Mouse (Mus musculus) liver, embryonic 14.5 days (tissue): Measurements from ENCODE around the gene Crb3. TPM values are rescaled to one million over a fixed set of nuclear protein-coding genes. Genes with fewer than 3 reads are reported as not detected.

Experiments
- ATAC-seq: fragments of 200-750 bp; cut with Nextera tagmentation; 2 replicates; pipeline ENCODE4 v1.8.0; 2017; ENCODE audit warnings: moderate number of reproducible peaks, mild to moderate bottlenecking, moderate library complexity; ENCODE audit not compliant: insufficient read depth
- DNase-seq, 3 experiments: peaks; one replicate each; pipeline ENCODE4 v3.0.0-alpha.2; 2012 to 2013; ENCODE audit warnings: low read depth in 3 of 3, low spot score in 3 of 3
- H3K27ac ChIP-seq: fragments of 300-500 bp; sonication (generic); 2 replicates; pipeline ENCODE4 v1.5.1; 2014; ENCODE audit warnings: moderate library complexity, mild to moderate bottlenecking, control low read depth, inconsistent platforms
- H3K27me3 ChIP-seq: fragments of 300-500 bp; sonication (generic); 2 replicates; pipeline ENCODE4 v1.6.1; 2014; ENCODE audit warnings: mild to moderate bottlenecking, low read length, moderate library complexity; ENCODE audit not compliant: control insufficient read depth, insufficient read depth
- H3K36me3 ChIP-seq: fragments of 300-500 bp; sonication (generic); replicated peaks from 2 replicates; pipeline ENCODE4 v1.6.1; 2014; ENCODE audit warnings: low read depth; ENCODE audit not compliant: control insufficient read depth, insufficient read depth
- H3K4me1 ChIP-seq, 2 experiments: fragments of 200-500 bp in 1 of 2; fragments of 300-500 bp in 1 of 2; sonication (generic) in 1 of 2; replicated peaks; 2 replicates each; pipeline ENCODE4 v1.6.1; 2012 to 2014; ENCODE audit warnings: antibody characterized with exemption in 1 of 2, inconsistent platforms in 1 of 2, low read length in 1 of 2; ENCODE audit not compliant: control insufficient read depth in 2 of 2, insufficient read depth in 2 of 2
- H3K4me2 ChIP-seq: fragments of 300-500 bp; sonication (generic); 2 replicates; pipeline ENCODE4 v1.6.1; 2014; ENCODE audit warnings: low read depth, mild to moderate bottlenecking, control low read depth, moderate library complexity
- H3K4me3 ChIP-seq, 2 experiments: fragments of 200-500 bp in 1 of 2; fragments of 300-500 bp in 1 of 2; sonication (generic) in 1 of 2; 2 replicates each; pipeline ENCODE4 v1.5.1; 2012 to 2014; ENCODE audit warnings: low read depth in 2 of 2, low read length in 2 of 2, mild to moderate bottlenecking in 2 of 2, control low read depth in 1 of 2, inconsistent platforms in 1 of 2, moderate library complexity in 1 of 2; ENCODE audit not compliant: insufficient read depth in 1 of 2
- H3K9ac ChIP-seq: fragments of 300-500 bp; sonication (generic); replicated peaks from 2 replicates; pipeline ENCODE4 v1.6.1; 2014; ENCODE audit warnings: mild to moderate bottlenecking, control low read depth, moderate library complexity
- H3K9me3 ChIP-seq: fragments of 300-500 bp; sonication (generic); 2 replicates; pipeline ENCODE4 v1.6.1; 2016; ENCODE audit warnings: low read length, mixed read lengths; ENCODE audit not compliant: control insufficient read depth
- CTCF ChIP-seq: IDR thresholded peaks from 2 replicates; pipeline ENCODE4 v1.5.1; 2016; ENCODE audit warnings: antibody characterized with exemption, low read depth, control low read depth
- EP300 ChIP-seq: IDR thresholded peaks from 2 replicates; pipeline ENCODE4 v1.6.1; 2016; ENCODE audit warnings: antibody characterized with exemption, low read depth
- WGBS: fragments of 180-500 bp; shearing (Covaris S2); extraction: QIAGEN DNeasy Blood & Tissue Kit; methylation state at CpG from one replicate; pipeline ENCODE4 v1.1.7; 2014; ENCODE audit not compliant: insufficient replicate concordance; 5-methylcytosine and 5-hydroxymethylcytosine counted together
- polyA plus RNA-seq, 2 experiments: library from polyadenylated mRNA; depleted of rRNA in 1 of 2; stranded (reverse) in 1 of 2; unstranded in 1 of 2; fragments of >200 nt; fragmentation: Nextera tagmentation in 1 of 2; extraction: Ambion mirVana in 1 of 2; gene quantifications; 2 replicates each; pipeline versions ENCODE4 v1.2.1 to v1.2.3; 2012 to 2014

The Crb3 gene
- polyA plus RNA-seq, 2 experiments, result 4.4 to 6.1 TPM

- Histone ChIP-seq H3K9me3 (no peaks in the 10 kb centered on the region), H3K4me2 (no peak overlapping the region), H3K27me3 (no peaks in the 10 kb centered on the region), H3K9ac (no peak overlapping the region), H3K4me3 (no peak overlapping the region), H3K27ac (no peak overlapping the region), H3K4me1 (peaks cover 3 to 4% of the 10 kb centered on the region in 2 experiments; a peak in 1 of 4 replicates), H3K36me3 (no peaks in the 10 kb centered on the region)
- WGBS, result 17% methylated on average over 9 of the region's 9 CpGs
- no peak for ATAC-seq
- TF ChIP-seq CTCF (no peak), EP300 (no peak)
- DNase-seq, result no peak
These were observed 11.4 kb downstream of the Crb3 start for GRCm38 (mm10) chr17:57070272-57070671.

- WGBS, result 20% methylated on average over 11 of the region's 11 CpGs
- Histone ChIP-seq H3K4me1 (peaks cover 3 to 4% of the 10 kb centered on the region in 2 experiments; a peak in 1 of 4 replicates), H3K9ac (no peak overlapping the region), H3K4me3 (no peak overlapping the region), H3K27ac (no peak overlapping the region), H3K4me2 (no peak overlapping the region), H3K27me3 (no peaks in the 10 kb centered on the region), H3K36me3 (no peaks in the 10 kb centered on the region), H3K9me3 (no peaks in the 10 kb centered on the region)
- TF ChIP-seq CTCF (no peak), EP300 (no peak)
- ATAC-seq (peak; percentile 31; the same call in 1 of the 2 replicates), DNase-seq (no peak)
These were observed 11.8 kb downstream of the Crb3 start for GRCm38 (mm10) chr17:57070699-57071098.

GRCm38 (mm10) chr17:57076916-57077315 lies 18.0 kb downstream of the Crb3 start:
- Histone ChIP-seq H3K4me3 (no peak overlapping the region), H3K27me3 (no peaks in the 10 kb centered on the region), H3K4me2 (no peak overlapping the region), H3K36me3 (no peaks in the 10 kb centered on the region), H3K9me3 (no peaks in the 10 kb centered on the region), H3K4me1 (no peaks in the 10 kb centered on the region; a peak in 1 of 4 replicates), H3K27ac (no peak overlapping the region), H3K9ac (no peak overlapping the region)
- DNase-seq (no peak), ATAC-seq (no peak)
- no peak for TF ChIP-seq CTCF
- TF ChIP-seq EP300, result no peak
- 48% methylated on average over 3 of the region's 3 CpGs for WGBS

GRCm38 (mm10) chr17:57078336-57078735 lies 19.4 kb downstream of the Crb3 start, which contains the start of gene Dennd1c:
Dennd1c (minus strand) TSS chr17:57078514.
- DNase-seq (no peak), ATAC-seq (no peak; the same call in 1 of the 2 replicates)
- Histone ChIP-seq H3K4me3 (peak within 1 kb of the TSS in 1 of 2 experiments; percentile 8; a peak in 1 of 4 replicates), H3K36me3 (no peaks in the 10 kb centered on the region), H3K4me2 (peak within 1 kb of the TSS; percentile 26), H3K9me3 (no peaks in the 10 kb centered on the region), H3K27ac (no peak within 1 kb of the TSS), H3K4me1 (no peaks in the 10 kb centered on the region; a peak in 1 of 4 replicates), H3K27me3 (no peaks in the 10 kb centered on the region), H3K9ac (no peak within 1 kb of the TSS)
- WGBS, result 10% methylated on average over 6 of the region's 6 CpGs
- TF ChIP-seq EP300, result no peak
- no peak for TF ChIP-seq CTCF

GRCm38 (mm10) chr17:57079919-57080318 lies 21.0 kb downstream of the Crb3 start:
- Histone ChIP-seq H3K4me2 (no peak overlapping the region), H3K36me3 (no peaks in the 10 kb centered on the region), H3K4me3 (no peak overlapping the region), H3K27me3 (no peaks in the 10 kb centered on the region), H3K9me3 (no peaks in the 10 kb centered on the region), H3K9ac (no peak overlapping the region), H3K4me1 (no peaks in the 10 kb centered on the region; a peak in 1 of 4 replicates), H3K27ac (no peak overlapping the region)
- DNase-seq (no peak), ATAC-seq (no peak)
- TF ChIP-seq EP300 (no peak), CTCF (no peak)
- WGBS, result 63% methylated on average over 3 of the region's 3 CpGs
